Mouse (Mus musculus) G1E-ER4 (cell line): ENCODE measurements around the gene Sdr9c7. TPM values are rescaled to one million over a fixed set of nuclear protein-coding genes. Genes with fewer than 3 reads are reported as not detected.

ENCODE experiments used
- GATA1 ChIP-seq: IDR thresholded peaks from one replicate; pipeline ENCODE4 v1.8.0; 2012; ENCODE audit warnings: low read length, inconsistent platforms
- polyA plus RNA-seq: library from polyadenylated mRNA; stranded (reverse); fragments of >175 nt; gene quantifications from 2 replicates; pipeline ENCODE4 v1.2.3, GENCODE M21; 2012

The Sdr9c7 gene
- polyA plus RNA-seq, 1 experiment = not detected

DNA sequence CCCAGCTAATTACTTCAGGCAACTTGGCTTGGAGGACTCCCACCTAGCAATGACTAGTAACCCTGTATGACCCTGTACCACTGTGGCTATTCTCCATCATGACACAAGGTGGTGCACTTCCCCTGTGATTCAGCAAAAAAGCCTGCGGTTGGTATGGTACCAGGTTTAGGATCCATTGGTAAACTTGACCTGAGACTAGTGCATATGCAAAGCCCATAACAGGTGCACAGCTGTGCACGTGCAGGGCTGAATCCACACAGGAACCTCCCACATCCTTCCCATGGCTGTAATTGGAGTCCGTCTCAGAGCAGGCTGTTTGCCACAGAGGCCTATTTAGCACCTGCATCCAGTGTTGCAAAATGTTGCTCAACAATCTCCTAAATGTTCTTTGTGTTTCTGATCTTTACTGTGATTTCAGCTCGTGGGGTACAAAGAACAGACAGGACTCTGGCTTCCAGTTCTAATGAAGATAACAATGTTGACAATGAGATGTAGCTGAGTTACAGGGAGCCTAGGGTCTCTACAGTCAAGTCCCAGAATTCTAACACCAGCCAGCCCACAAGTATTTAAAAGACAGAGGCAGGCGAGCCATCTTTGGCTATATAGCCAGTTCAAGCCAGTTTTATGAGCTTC is 47.2 kb downstream of the Sdr9c7 start:
- no peak for TF ChIP-seq GATA1

DNA sequence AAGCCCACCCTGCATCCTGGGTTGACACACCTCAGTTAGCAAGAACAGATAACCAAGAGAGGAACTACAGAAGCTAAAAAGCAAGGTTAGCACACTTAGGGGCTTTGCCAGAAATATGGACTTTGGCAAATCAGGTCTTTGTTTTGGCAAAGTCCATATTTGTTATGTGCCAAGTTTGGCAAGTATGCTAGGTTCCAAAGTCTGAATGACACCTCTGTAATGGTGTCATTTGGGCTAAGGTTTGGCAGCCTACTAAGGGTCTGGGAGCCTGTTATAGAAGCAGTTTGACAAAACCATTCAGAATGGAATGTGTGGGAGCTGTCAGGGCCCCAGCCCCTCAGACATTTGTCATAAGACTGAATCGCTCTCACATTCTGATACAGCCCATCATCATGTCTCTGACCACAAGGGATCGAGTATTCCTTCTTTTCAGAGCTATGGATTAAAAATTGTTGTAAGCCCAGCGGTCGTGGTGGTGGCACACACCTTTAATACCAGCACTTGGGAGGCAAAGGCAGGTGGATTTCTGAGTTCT is 51.3 kb downstream of the Sdr9c7 start:
- TF ChIP-seq GATA1 = no peak

DNA sequence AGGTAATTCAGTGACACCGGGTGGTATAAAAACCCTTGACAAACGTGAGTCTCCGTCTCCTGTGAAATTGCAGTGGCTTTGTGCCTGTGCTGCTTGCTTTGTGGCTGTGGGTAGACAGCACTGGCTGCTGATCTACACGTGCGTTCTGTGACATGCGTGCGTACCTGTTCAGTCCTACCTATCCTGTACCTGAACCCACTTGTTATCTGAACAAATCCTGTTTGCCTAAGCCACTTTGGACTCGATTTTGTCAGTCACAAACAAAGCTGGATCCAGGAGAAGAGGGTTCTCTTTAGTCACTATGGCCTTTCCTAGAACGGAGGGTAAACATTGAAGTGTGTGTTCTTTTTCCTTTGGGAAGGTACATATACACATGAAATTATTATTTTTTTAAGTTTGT is 53.1 kb downstream of the Sdr9c7 start:
- TF ChIP-seq GATA1 = no peak

DNA sequence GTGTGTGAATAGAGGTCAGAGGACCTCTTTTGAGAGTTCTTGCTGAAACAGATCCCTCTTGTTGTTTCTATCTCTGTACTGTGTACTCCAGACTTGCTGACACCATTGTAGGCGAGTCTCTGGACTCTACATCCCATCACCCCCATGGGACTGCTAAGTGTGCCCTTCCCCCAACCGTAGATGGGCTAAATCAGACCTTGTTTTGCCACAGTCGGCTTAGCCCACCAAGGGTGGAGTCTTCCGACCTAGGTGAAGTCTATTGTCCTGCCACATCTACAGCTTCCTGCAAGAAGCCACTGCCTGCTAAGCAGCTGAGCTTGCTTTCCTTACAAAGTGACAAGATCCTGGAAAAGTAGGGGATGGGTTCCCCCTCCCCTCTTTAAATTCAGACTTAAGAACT is 53.5 kb downstream of the Sdr9c7 start:
- no peak for TF ChIP-seq GATA1

DNA sequence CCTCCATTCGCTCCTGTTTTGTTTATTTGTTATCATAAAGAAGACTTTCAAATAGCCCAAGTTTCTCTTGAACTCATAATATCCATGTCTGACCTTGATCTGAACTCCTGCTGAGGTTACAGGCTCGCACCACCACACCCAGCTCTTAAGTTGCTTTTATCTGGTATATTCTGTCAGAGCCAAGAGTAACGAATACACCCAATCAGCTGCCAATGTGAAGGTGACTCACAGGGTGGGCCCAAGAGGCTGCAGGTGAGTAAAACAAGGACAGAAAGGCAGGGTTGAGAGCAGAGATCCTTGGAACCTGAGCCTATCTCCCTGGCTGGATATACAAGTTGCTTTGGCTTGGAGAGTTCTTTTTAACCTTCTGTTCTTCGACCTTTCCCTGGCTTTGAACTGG is 56.7 kb downstream of the Sdr9c7 start:
- no peak for TF ChIP-seq GATA1

DNA sequence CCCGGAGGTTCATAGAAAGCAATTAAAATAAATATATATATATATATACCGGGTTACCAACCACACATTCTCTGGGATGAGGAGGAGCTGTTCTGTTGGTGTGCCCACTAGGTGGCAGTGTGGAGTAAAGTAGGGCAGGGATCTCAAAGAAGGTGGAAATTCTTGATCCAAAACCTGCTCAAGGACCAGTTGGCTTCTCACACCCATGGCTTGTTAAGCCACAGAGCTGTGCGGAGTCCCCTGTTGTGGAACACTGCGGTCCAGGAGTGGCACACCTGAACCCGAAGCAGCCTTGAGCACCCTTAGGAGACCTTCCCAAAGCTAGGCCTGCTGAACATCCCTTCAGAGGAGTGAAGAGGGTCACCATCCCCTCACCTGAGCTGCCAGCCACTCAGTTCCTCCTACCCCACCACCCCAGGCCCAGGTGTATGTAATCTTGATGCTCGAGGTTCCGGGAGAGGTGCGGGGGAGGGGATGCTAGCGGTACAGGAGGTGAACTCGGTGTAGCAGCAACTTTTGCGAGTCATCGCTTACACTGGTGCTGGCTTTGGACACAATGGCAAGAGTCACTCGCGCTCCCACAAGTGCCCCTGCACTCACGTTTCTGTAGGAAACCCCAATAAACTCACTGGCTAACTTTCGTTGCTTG is 58.0 kb downstream of the Sdr9c7 start:
- TF ChIP-seq GATA1 = no peak

DNA sequence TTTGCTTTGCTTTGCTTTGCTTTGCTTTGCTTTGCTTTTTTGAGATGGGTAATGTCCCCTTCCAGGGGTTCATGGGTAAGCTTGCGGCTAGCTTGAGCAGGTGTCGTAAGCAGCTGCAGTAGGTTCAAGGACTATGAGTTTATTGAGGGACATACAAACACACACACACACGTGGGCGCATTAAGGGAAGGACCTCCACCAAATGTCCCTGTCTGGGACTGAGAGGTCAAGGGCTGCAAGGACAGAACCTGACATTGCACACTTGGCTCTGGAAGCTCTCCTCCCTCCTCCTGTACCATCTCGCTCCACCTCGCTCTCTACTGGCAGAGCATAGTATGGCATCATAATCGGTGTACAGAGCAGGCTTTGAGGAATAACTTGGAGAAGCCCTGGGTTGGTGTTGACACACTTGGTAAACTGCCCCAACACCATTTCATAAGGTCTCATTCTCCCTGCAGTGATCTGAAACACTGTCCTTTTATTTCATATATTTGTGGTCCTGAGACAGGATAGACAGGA is 60.9 kb downstream of the Sdr9c7 start:
- TF ChIP-seq GATA1 = no peak

Other genes starting within 250 kb of the Sdr9c7 start
- 3.8 and 8.0 TPM in 2 replicates for gene Nemp1, start 231.6 kb upstream of the Sdr9c7 start, polyA plus RNA-seq
- 68.1 and 76.8 TPM in 2 replicates for gene Nab2, start 229.9 kb upstream of the Sdr9c7 start, polyA plus RNA-seq
- 0.05 TPM in 1 of 2 replicates, not detected in the other for gene Myo1a, start 193.3 kb upstream of the Sdr9c7 start, polyA plus RNA-seq
- not detected in 2 replicates for gene Tac2, start 174.0 kb upstream of the Sdr9c7 start, polyA plus RNA-seq
- gene Zbtb39, start 159.0 kb upstream of the Sdr9c7 start, polyA plus RNA-seq = 3.1 and 3.4 TPM in 2 replicates
- gene Gpr182, start 146.8 kb upstream of the Sdr9c7 start, polyA plus RNA-seq = not detected in 2 replicates
- gene Rdh1, start 138.8 kb upstream of the Sdr9c7 start, polyA plus RNA-seq = not detected in 2 replicates
- gene Rdh16f1, start 138.7 kb upstream of the Sdr9c7 start, polyA plus RNA-seq = not detected in 2 replicates
- gene Rdh9, start 122.1 kb upstream of the Sdr9c7 start, polyA plus RNA-seq = not detected in 2 replicates
- gene Rdh16, start 97.4 kb upstream of the Sdr9c7 start, polyA plus RNA-seq = not detected in 2 replicates
- not detected in 2 replicates for gene Rdh19, start 48.6 kb upstream of the Sdr9c7 start, polyA plus RNA-seq
- not detected in 2 replicates for gene Rdh16f2, start 32.0 kb upstream of the Sdr9c7 start, polyA plus RNA-seq
- gene Rdh7, start 9.7 kb upstream of the Sdr9c7 start, polyA plus RNA-seq = not detected in 2 replicates
- not detected in 2 replicates for gene Hsd17b6, start 109.1 kb downstream of the Sdr9c7 start, polyA plus RNA-seq
- gene Prim1, start 116.7 kb downstream of the Sdr9c7 start, polyA plus RNA-seq = 1.4 and 2.4 TPM in 2 replicates
- 68.4 and 148 TPM in 2 replicates for gene Naca, start 137.1 kb downstream of the Sdr9c7 start, polyA plus RNA-seq
- gene Ptges3, start 160.4 kb downstream of the Sdr9c7 start, polyA plus RNA-seq = 213 and 308 TPM in 2 replicates
- 2,012 and 2,953 TPM in 2 replicates for gene Atp5b, start 184.8 kb downstream of the Sdr9c7 start, polyA plus RNA-seq
- gene Baz2a, start 193.1 kb downstream of the Sdr9c7 start, polyA plus RNA-seq = 30.8 and 32.5 TPM in 2 replicates